Mouse (Mus musculus) right cerebral cortex, postnatal 10 days (tissue): ENCODE results near the gene Eef1e1.
"Not testable (repeated sequence)": the region's sequence is repeated elsewhere in the genome, so short reads cannot be mapped to it uniquely, and the experiment has no call there.

Experiments
- DNase-seq, 2 experiments: peaks; one replicate each; pipeline ENCODE4 v3.0.0; 2021; ENCODE audit warnings: low spot score in 2 of 2

Gene Eef1e1

DNA sequence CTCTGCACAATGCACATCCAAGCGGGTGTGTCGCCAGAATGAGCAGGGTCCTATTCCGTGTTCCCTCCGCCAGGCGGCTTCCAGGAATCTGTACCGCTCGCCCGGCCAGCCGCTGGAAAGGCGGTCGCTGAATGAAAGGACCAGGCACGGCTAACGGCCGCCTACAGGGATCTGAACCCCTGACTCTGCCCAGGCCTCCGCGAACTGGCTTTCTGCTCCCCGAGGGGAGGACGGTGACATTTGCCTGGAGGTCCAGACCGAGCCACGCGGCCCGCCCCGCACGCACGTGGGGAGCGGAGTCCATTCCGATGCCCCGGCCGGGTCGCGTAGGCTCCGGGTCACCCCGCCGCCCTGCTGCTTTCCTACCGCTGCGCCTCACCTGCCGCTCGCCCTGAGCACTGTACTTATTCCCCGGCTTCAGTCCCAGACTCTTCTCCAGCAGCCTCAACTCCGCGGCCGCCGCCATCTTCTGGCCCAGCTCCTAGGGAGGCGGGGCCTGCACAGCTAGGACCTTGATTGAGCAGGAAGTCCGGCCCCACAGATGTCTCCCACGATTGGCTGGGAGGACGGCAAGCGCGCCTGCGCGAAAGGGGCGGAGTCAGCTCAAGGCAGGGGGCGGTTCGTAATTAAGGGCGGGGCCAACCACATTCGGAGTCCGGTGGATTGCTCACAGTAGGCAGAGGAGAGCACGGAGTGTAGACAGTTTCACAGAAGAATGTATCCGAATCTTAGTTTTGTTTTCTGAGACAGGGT, at the start of gene Eef1e1:
Gene Eef1e1, minus strand, starts transcription at position 531 of the 753 bp plus-strand sequence.
- peak; percentile 97 for DNase-seq

GRCm38 (mm10) chr13:38690845-38691244, 32.0 kb upstream of the Eef1e1 start:
- no peak for DNase-seq

- DNase-seq, result peak; percentile 37 to 65
These were observed 31.2 kb upstream of the Eef1e1 start for GRCm38 (mm10) chr13:38690028-38690427.

GRCm38 (mm10) chr13:38688761-38689160, 29.9 kb upstream of the Eef1e1 start:
- DNase-seq, result no peak

DNA sequence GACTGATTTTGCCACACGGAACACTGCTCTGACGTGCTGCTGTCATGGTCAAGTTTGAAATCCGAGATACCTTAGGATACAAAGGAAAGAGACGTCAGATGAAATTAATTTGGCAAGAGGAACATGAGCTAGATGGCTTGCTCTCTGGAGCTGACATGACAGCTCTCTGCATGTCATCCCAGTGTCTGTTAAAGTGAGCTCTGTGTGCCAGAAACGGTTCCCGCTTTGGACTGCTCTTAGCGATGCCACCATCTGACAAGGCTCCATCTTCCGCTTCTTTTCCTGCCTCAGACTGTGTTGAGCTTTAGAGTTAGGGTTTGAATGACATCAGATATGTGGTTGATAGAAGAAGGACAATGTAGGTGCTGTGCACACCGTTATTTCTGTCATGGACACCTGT, 13.5 kb upstream of the Eef1e1 start:
- DNase-seq, result no peak

GRCm38 (mm10) chr13:38671451-38671850, 12.6 kb upstream of the Eef1e1 start:
- not testable (repeated sequence) for DNase-seq

GRCm38 (mm10) chr13:38670051-38670450, 11.2 kb upstream of the Eef1e1 start:
- DNase-seq, result no peak

DNA sequence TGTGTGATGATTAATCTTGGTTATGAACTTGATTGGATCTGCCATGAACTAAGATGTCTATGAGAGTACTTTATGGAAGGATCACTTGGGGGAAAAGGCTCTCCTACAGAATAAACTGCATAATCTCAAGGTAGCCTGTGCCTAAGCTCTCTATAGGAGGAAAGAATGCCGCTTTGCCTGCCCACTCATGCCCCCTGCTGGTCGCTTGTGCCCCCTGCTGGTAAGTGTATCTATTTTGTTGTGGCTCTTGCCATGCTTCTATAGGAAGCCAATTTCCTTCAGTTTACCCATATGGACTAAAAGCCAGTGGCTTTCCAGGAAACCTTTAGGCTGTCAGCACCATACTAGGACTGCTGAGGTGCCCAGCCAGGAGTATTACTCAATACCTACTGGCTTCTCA, 9.7 kb upstream of the Eef1e1 start:
- no peak for DNase-seq

DNA sequence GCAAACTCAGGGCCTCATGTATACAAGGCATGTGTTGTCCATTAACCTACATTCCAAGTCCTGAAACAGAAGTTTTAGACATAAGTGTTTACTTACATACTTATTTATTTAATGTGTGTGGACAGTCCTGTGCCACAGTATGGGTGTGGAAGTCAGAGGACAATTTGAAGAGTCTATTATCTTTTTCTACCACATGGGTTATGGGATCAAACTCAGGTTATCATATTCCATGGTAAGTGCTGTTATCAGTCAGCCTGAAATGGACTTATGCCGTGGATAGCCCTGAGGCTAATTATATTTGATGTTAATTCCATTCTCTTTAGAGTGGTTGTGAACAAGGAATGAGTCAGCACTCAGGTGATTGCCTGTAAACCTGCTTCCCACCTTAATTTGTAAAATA, 5.9 kb upstream of the Eef1e1 start:
- DNase-seq, result no peak

- no peak for DNase-seq
These were observed 772 bp upstream of the Eef1e1 start for GRCm38 (mm10) chr13:38659524-38660136.

- no peak for DNase-seq
These were observed 993 bp downstream of the Eef1e1 start for GRCm38 (mm10) chr13:38657865-38658264.

DNA sequence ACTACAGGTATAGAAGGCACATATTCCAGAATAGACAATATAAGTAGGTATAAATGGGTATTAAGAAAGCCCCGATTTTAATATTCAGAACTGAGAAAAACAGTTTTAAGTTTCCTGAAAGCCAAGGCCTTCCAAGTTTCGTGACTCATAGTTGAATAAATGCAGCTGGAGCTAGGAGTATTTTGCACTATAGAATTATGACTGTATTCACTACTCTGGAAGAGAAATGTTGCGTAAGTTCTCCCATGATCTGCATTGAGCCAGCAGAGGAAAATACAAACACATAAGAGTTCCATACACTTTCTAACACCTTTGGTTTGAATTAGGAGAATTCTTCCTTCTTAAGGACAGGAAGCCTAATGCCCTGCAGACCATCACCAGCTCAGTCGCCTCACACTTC, 8.6 kb downstream of the Eef1e1 start:
- DNase-seq, result no peak

GRCm38 (mm10) chr13:38649069-38649468, 9.8 kb downstream of the Eef1e1 start:
- DNase-seq, result no peak

GRCm38 (mm10) chr13:38641414-38641813, 17.4 kb downstream of the Eef1e1 start:
- no peak for DNase-seq

DNA sequence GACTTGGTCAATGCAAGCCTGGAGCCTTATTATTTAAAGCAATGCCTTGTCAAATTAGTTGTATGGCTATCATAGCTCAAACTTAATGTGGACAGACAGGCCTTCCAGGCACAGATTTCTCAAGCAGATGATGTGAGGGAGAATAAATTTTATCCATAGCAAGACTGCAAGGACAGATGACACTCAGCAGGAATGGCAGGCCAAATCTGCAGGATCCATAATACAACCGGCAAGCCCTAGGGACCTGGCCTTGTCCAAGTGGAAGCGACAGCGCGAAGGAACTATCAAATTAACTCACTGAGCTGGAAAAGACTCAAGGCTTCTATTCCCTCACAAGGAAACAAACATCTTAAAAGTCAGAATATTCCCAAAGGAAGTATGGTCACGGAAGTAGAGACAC, 17.9 kb downstream of the Eef1e1 start:
- no peak for DNase-seq

GRCm38 (mm10) chr13:38638694-38639093, 20.2 kb downstream of the Eef1e1 start:
- no peak for DNase-seq

- peak; percentile 98 to 99 for DNase-seq
These were observed 24.0 kb downstream of the Eef1e1 start, which contains the start of gene Bloc1s5 for GRCm38 (mm10) chr13:38634800-38635269. TSS of gene Bloc1s5 (minus strand) at chr13:38635109.

- peak; percentile 77 to 87 for DNase-seq
These were observed 24.5 kb downstream of the Eef1e1 start for GRCm38 (mm10) chr13:38634256-38634799.

GRCm38 (mm10) chr13:38633287-38634000, 25.4 kb downstream of the Eef1e1 start:
- peak in 1 of 2 experiments; percentile 44 for DNase-seq

DNA sequence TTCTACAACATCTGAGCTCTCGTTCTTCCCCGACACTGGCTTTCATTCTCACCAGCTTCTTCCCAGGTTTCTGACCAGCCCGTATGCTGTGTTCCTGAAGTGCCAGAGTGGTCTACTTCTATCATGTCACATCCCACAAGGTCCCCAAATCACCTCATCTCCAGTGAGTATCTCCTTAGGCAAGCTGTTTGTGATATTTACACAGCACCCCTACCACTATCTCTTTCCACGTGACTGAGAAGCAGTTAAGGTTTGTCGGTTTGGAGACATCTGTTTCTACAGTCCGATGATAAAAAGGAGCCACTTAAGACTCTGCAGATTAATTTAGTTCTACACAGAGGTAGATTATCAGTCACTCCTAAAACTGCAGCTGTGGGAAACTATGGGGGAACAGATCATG, 26.3 kb downstream of the Eef1e1 start:
- DNase-seq, result no peak

- no peak for DNase-seq
These were observed 32.7 kb downstream of the Eef1e1 start for GRCm38 (mm10) chr13:38626229-38626525.

GRCm38 (mm10) chr13:38625492-38626228, 33.2 kb downstream of the Eef1e1 start:
- peak; percentile 42 to 52 for DNase-seq
